Mouse (Mus musculus): Measurements from ENCODE around the gene Rictor. TPM values are rescaled to one million over a fixed set of nuclear protein-coding genes. Genes with fewer than 3 reads are reported as not detected.
"Not testable (repeated sequence)": the region's sequence is repeated elsewhere in the genome, so short reads cannot be mapped to it uniquely, and the experiment has no call there.

Gene Rictor
- total and polyA plus RNA-seq, 3 experiments: 3.6 to 13.0 (median 11.0) TPM

DNA sequence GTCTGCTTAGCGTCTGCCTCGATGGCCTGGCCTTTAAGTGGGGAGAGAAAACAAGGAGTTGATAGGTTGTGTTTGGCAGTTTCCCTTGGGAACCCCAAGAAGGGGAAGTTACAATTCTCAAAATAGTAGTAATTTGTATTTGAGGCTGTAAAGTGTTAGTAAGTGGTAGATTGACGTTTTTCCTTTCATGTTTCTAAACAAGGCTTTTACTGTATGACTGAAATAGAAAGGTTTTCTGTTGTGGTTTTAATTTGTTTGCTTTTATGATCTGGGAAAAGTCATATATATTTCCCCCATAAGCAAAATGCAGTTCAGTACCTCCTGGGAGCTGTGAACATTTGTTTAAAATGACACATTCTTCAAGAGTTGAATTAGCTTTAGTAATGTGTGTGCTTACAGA lies 64.1 kb downstream of the Rictor start:
- Histone ChIP-seq H3K36me3 (ENCODE audit: control insufficient read depth, insufficient read depth, low read length) (peaks cover 4% of the 10 kb centered on the region), H3K27ac (no peak overlapping the region), H3K4me1 (ENCODE audit: control insufficient read depth, insufficient read depth, low read length) (no peaks in the 10 kb centered on the region), H3K4me3 (no peak overlapping the region), H3K9ac (ENCODE audit: low read depth, low read length) (no peak overlapping the region), H3K79me2 (replicated peaks; ENCODE audit: control insufficient read depth, insufficient read depth, low read length) (no peaks in the 10 kb centered on the region), H3K27me3 (ENCODE audit: control insufficient read depth, insufficient read depth, low read length) (no peaks in the 10 kb centered on the region)
- WGBS: 84% methylated on average over 3 of the region's 3 CpGs
- no peak for TF ChIP-seq POLR2A (IDR thresholded peaks at IDR 0.05; ENCODE audit: insufficient read depth, low read depth, low read length)
- intact Hi-C loops (cut with DNase I): no loop called here
- DNase-seq: no peak

DNA sequence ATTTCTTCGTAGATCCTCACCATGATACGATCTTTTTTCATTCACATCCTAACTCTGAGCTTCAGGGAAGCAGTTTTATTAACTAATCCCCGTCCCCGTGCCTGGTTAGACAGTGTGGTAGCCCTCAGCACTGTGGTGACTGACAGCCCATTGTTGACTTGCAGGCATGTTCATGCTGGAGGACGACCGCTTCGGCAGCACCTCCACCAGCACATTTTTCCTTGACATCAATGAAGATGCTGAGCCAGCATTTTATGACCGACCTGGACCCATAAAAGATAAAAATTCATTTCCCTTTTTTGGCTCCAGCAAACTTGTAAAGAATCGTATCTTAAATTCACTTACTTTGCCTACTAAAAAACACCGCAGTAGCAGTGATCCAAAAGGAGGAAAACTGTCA lies 78.0 kb downstream of the Rictor start:
- DNase-seq: no peak
- Histone ChIP-seq H3K4me3 (no peak overlapping the region), H3K9ac (ENCODE audit: low read depth, low read length) (no peak overlapping the region), H3K27me3 (ENCODE audit: control insufficient read depth, insufficient read depth, low read length) (no peaks in the 10 kb centered on the region), H3K79me2 (replicated peaks; ENCODE audit: control insufficient read depth, insufficient read depth, low read length) (no peaks in the 10 kb centered on the region), H3K4me1 (ENCODE audit: control insufficient read depth, insufficient read depth, low read length) (no peaks in the 10 kb centered on the region), H3K36me3 (ENCODE audit: control insufficient read depth, insufficient read depth, low read length) (no peaks in the 10 kb centered on the region), H3K27ac (no peak overlapping the region)
- TF ChIP-seq EP300 (IDR thresholded peaks at IDR 0.05; ENCODE audit: insufficient read depth, low read depth, low read length) (no peak), POLR2A (IDR thresholded peaks at IDR 0.05; ENCODE audit: insufficient read depth, low read depth, low read length) (no peak), CTCF (IDR thresholded peaks at IDR 0.05) (no peak)
- WGBS: 92% methylated on average over 10 of the region's 10 CpGs
- intact Hi-C loops (cut with DNase I): no loop called here

DNA sequence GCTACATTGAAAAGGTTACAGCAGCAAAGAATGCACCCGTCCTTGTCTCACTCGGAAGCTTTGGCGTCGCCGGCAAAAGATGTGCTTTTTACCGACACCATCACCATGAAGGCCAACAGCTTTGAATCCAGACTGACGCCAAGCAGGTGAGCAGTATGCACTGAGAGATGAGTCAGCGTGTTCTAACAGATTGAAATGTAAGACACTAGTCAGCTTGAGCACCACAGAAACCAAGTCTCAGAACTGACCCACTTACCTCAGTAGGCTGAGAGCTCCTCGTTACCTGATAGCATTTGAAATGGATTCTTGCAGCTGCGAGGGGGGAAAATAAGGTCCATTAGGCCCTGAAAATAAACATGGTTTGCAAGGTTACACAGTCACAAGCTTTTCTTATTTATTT lies 79.1 kb downstream of the Rictor start:
- no peaks in the 10 kb centered on the region for H3K4me1 ChIP-seq (ENCODE audit: control insufficient read depth, insufficient read depth, low read length)
- no peak overlapping the region for H3K27ac ChIP-seq
- WGBS: 94% methylated on average over 10 of the region's 10 CpGs
- intact Hi-C loops (cut with DNase I): no loop called here
- no peak overlapping the region for H3K4me3 ChIP-seq
- TF ChIP-seq EP300 (IDR thresholded peaks at IDR 0.05; ENCODE audit: insufficient read depth, low read depth, low read length): no peak
- TF ChIP-seq POLR2A (IDR thresholded peaks at IDR 0.05; ENCODE audit: insufficient read depth, low read depth, low read length): no peak
- no peak for TF ChIP-seq CTCF (IDR thresholded peaks at IDR 0.05)
- no peaks in the 10 kb centered on the region for H3K27me3 ChIP-seq (ENCODE audit: control insufficient read depth, insufficient read depth, low read length)
- DNase-seq: no peak
- H3K36me3 ChIP-seq (ENCODE audit: control insufficient read depth, insufficient read depth, low read length): peaks cover 2% of the 10 kb centered on the region; the same call in 1 of the 2 replicates
- no peaks in the 10 kb centered on the region for H3K79me2 ChIP-seq (replicated peaks; ENCODE audit: control insufficient read depth, insufficient read depth, low read length)
- no peak overlapping the region for H3K9ac ChIP-seq (ENCODE audit: low read depth, low read length)

DNA sequence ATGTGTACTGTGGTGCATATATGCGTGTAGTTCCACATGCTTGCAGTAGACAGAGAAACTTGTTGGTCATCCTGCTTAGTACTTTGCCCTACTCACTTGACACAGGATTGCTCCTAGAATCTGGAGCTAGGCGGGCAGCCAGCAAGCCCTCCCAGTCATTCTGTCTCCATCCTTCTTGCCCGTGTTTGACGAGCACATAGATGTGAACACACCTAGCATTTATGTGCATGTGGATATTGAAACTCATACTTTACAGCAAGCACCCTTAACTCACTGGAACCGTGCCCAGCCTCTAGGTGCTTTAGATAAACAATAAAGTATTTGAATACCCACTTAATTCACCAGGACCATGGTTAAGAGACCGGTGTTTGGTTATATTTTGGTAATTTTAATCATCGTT lies 81.8 kb downstream of the Rictor start:
- 83% methylated on average over 7 of the region's 7 CpGs for WGBS
- no peak for DNase-seq
- intact Hi-C loops (cut with DNase I): no loop called here
- peaks cover 2% of the 10 kb centered on the region; the same call in 1 of the 2 replicates for H3K36me3 ChIP-seq (ENCODE audit: control insufficient read depth, insufficient read depth, low read length)
- H3K4me1 ChIP-seq (ENCODE audit: control insufficient read depth, insufficient read depth, low read length): no peaks in the 10 kb centered on the region
- H3K4me3 ChIP-seq: no peak overlapping the region
- no peak overlapping the region for H3K27ac ChIP-seq
- H3K79me2 ChIP-seq (replicated peaks; ENCODE audit: control insufficient read depth, insufficient read depth, low read length): no peaks in the 10 kb centered on the region
- TF ChIP-seq EP300 (IDR thresholded peaks at IDR 0.05; ENCODE audit: insufficient read depth, low read depth, low read length) (no peak), POLR2A (IDR thresholded peaks at IDR 0.05; ENCODE audit: insufficient read depth, low read depth, low read length) (no peak), CTCF (IDR thresholded peaks at IDR 0.05) (no peak)
- no peak overlapping the region for H3K9ac ChIP-seq (ENCODE audit: low read depth, low read length)
- H3K27me3 ChIP-seq (ENCODE audit: control insufficient read depth, insufficient read depth, low read length): no peaks in the 10 kb centered on the region

DNA sequence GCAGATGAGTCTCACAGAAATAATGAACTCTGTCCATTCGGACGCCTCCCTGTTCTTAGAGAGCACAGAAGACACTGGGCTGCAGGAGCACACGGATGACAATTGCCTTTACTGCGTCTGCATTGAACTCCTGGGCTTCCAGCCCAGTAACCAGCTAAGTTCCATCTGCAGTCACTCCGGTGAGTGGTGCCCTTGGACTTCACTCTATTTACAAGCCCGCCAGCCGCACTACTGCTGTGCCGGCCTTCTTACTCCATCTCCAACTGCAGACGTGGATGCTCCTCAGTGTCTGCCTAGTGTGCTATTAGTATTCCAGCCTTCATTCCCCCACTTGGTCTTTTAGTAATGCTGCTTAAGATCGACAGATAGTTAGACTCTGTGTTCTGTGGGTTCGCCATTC lies 83.5 kb downstream of the Rictor start:
- Histone ChIP-seq H3K27ac (no peak overlapping the region), H3K36me3 (ENCODE audit: control insufficient read depth, insufficient read depth, low read length) (peaks cover 2% of the 10 kb centered on the region; the same call in 1 of the 2 replicates), H3K79me2 (replicated peaks; ENCODE audit: control insufficient read depth, insufficient read depth, low read length) (no peaks in the 10 kb centered on the region), H3K27me3 (ENCODE audit: control insufficient read depth, insufficient read depth, low read length) (no peaks in the 10 kb centered on the region), H3K9ac (ENCODE audit: low read depth, low read length) (no peak overlapping the region), H3K4me1 (ENCODE audit: control insufficient read depth, insufficient read depth, low read length) (no peaks in the 10 kb centered on the region), H3K4me3 (no peak overlapping the region)
- WGBS: 91% methylated on average over 11 of the region's 11 CpGs
- intact Hi-C loops (cut with DNase I): no loop called here
- TF ChIP-seq CTCF (IDR thresholded peaks at IDR 0.05) (no peak), POLR2A (IDR thresholded peaks at IDR 0.05; ENCODE audit: insufficient read depth, low read depth, low read length) (no peak), EP300 (IDR thresholded peaks at IDR 0.05; ENCODE audit: insufficient read depth, low read depth, low read length) (no peak)
- no peak for DNase-seq

DNA sequence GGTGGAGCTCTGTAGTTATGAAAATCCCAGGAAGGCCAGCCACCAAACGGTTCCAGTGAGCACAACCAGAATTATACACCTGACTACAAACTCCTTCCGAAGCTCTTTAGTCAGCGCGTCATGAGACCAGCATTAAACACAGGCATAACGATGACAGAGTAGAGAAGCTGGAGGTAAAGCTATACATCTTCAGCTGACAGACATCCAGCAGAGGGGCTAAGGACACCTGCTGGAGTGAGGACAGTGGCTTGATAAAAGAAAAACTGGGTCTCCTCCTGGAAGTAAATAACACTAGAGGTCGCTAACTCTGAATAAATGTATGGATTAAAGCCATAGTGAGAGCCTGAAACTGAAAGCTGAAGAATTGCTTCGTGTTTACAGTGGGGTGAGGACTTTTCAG lies 84.7 kb downstream of the Rictor start:
- no peaks in the 10 kb centered on the region for H3K27me3 ChIP-seq (ENCODE audit: control insufficient read depth, insufficient read depth, low read length)
- no peak overlapping the region for H3K4me3 ChIP-seq
- DNase-seq: no peak
- no peaks in the 10 kb centered on the region for H3K4me1 ChIP-seq (ENCODE audit: control insufficient read depth, insufficient read depth, low read length)
- TF ChIP-seq POLR2A (IDR thresholded peaks at IDR 0.05; ENCODE audit: insufficient read depth, low read depth, low read length) (no peak), EP300 (IDR thresholded peaks at IDR 0.05; ENCODE audit: insufficient read depth, low read depth, low read length) (no peak), CTCF (IDR thresholded peaks at IDR 0.05) (no peak)
- H3K27ac ChIP-seq: no peak overlapping the region
- peaks cover 4% of the 10 kb centered on the region for H3K36me3 ChIP-seq (ENCODE audit: control insufficient read depth, insufficient read depth, low read length)
- WGBS: 86% methylated on average over 7 of the region's 7 CpGs
- intact Hi-C loops (cut with DNase I): no loop called here
- no peak overlapping the region for H3K9ac ChIP-seq (ENCODE audit: low read depth, low read length)
- no peaks in the 10 kb centered on the region for H3K79me2 ChIP-seq (replicated peaks; ENCODE audit: control insufficient read depth, insufficient read depth, low read length)

DNA sequence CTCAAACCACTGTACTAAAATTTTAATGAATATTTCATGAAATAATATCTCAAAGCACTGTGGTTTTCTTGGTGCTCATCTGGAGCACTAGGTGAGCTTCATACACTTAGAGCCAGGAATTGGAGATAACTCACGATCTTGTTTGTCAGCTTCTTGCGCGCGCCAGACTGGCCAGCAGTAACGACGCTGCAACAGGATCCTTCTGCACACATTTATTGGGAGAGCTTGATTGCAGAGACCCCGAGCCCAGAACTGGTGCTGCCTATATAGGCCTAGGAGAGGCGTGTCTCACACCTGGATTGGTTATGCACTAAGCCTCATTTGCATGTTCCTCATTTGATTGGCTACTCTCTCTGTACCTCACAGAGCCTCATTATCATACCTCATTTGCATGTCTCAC lies 93.0 kb downstream of the Rictor start:
- DNase-seq; H3K4me1 ChIP-seq (ENCODE audit: control insufficient read depth, insufficient read depth, low read length); H3K9ac ChIP-seq (ENCODE audit: low read depth, low read length); H3K79me2 ChIP-seq (replicated peaks; ENCODE audit: control insufficient read depth, insufficient read depth, low read length); H3K27ac ChIP-seq; H3K27me3 ChIP-seq (ENCODE audit: control insufficient read depth, insufficient read depth, low read length); intact Hi-C loops (cut with DNase I); H3K4me3 ChIP-seq; H3K36me3 ChIP-seq (ENCODE audit: control insufficient read depth, insufficient read depth, low read length): not testable (repeated sequence)
- 99% methylated on average over 8 of the region's 8 CpGs for WGBS
